Mouse (Mus musculus) liver, embryonic 14.5 days (tissue): ENCODE measurements at regions not wholly inside any gene's neighbourhood (a gene's known extent, or its start where the extent isn't known, plus 50 kb on each side); places are given as distances from the start of the nearest gene placed in this dataset.

Source experiments
- CTCF ChIP-seq: IDR thresholded peaks from 2 replicates; pipeline ENCODE4 v1.5.1; 2016; ENCODE audit warnings: antibody characterized with exemption, low read depth, control low read depth
- EP300 ChIP-seq: IDR thresholded peaks from 2 replicates; pipeline ENCODE4 v1.6.1; 2016; ENCODE audit warnings: antibody characterized with exemption, low read depth

DNA sequence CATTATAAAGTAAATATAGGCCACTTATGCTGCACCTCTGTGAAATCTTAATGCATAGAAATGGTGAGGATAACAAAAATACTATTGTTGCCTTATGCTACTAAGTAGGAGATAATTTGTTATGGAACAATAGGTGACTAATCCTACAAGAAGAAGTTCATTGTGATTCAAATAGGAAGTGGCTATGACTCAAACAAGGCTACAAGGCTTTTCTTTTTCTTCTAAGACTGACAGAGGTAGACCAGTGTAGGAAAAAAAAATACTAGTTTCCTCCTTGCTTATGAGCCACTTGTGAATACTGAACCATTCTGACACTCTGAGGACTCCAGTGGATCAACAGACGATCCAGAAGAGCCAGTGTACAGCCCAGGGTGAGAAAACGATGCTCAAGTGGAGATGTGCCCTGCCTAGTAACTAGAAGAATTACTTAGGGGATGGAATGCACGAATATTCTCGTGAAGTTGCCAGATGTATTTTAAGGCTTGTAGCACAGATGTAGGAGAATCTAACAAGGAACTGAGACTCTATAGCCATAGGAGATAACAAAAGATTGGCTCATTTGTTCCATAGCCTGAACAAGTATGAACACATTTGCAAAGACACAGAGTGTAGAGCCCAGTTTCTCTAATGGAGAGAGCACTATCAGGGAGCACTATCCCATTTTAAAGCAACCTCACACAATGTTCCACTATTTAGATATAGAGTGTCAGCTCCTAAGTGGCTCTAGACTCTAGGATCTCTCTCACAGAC is 60.3 kb downstream of the Fzd1 start:
- TF ChIP-seq CTCF, result no peak
- TF ChIP-seq EP300, result no peak
